Mouse (Mus musculus) E14TG2a.4 (cell line): Measurements from ENCODE around the gene Gtf3c2.
A peak's percentile ranks its signal among the peaks of the same experiment; 100 is the strongest.

Source experiments
- H3K27me3 ChIP-seq: 2 replicates; pipeline ENCODE4 v1.6.1; 2014; ENCODE audit warnings: low read length, control low read depth; ENCODE audit not compliant: insufficient read depth
- H3K36me3 ChIP-seq: 2 replicates; pipeline ENCODE4 v1.6.1; 2014; ENCODE audit warnings: low read length, control low read depth; ENCODE audit not compliant: insufficient read depth
- H3K4me1 ChIP-seq: replicated peaks from 2 replicates; pipeline ENCODE4 v1.6.1; 2014; ENCODE audit warnings: low read depth, low read length, control low read depth
- H3K4me3 ChIP-seq: replicated peaks from 2 replicates; pipeline ENCODE4 v1.5.1; 2014; ENCODE audit warnings: mild to moderate bottlenecking, low read length
- H3K9me3 ChIP-seq: 2 replicates; pipeline ENCODE4 v1.6.1; 2014; ENCODE audit warnings: low read length, control low read depth
- CTCF ChIP-seq: conservative IDR thresholded peaks from 2 replicates; pipeline ENCODE4 v1.5.1; 2014; ENCODE audit warnings: low read length
- NANOG ChIP-seq: IDR thresholded peaks from 2 replicates; pipeline ENCODE4 v1.6.1; 2014; ENCODE audit warnings: borderline replicate concordance, low read length, mixed read lengths
- POU5F1 ChIP-seq: IDR thresholded peaks from 2 replicates; pipeline ENCODE4 v1.6.1; 2014; ENCODE audit warnings: low read length, borderline replicate concordance

Gene Gtf3c2

GRCm38 (mm10) chr5:31138968-31139425, 40.9 kb downstream of the Gtf3c2 start:
- Histone ChIP-seq H3K4me3 (peak overlapping the region; percentile 81), H3K4me1 (peaks cover 34% of the 10 kb centered on the region)

GRCm38 (mm10) chr5:31138241-31138967, 41.5 kb downstream of the Gtf3c2 start, which contains the start of gene Ucn:
Gene Ucn, minus strand, starts transcription at chr5:31138829.
- Histone ChIP-seq H3K36me3 (peaks cover 10% of the 10 kb centered on the region), H3K4me3 (peak within 1 kb of the TSS; percentile 81), H3K27me3 (peaks cover 61% of the 10 kb centered on the region), H3K4me1 (peaks cover 34% of the 10 kb centered on the region), H3K9me3 (no peaks in the 10 kb centered on the region)
- TF ChIP-seq CTCF (no peak), NANOG (no peak), POU5F1 (no peak)

More at GRCm38 (mm10) chr5:31138968-31139425, 40.9 kb downstream of the Gtf3c2 start:
- TF ChIP-seq CTCF (no peak), POU5F1 (no peak), NANOG (no peak)
- Histone ChIP-seq H3K36me3 (peaks cover 13% of the 10 kb centered on the region), H3K9me3 (no peaks in the 10 kb centered on the region), H3K27me3 (peaks cover 57% of the 10 kb centered on the region)

GRCm38 (mm10) chr5:31137658-31138057, 42.3 kb downstream of the Gtf3c2 start:
- no peak for TF ChIP-seq POU5F1
- no peak for TF ChIP-seq NANOG
- TF ChIP-seq CTCF = no peak
- peak overlapping the region; percentile 81 for H3K4me3 ChIP-seq
- H3K27me3 ChIP-seq = peaks cover 61% of the 10 kb centered on the region
- no peaks in the 10 kb centered on the region for H3K9me3 ChIP-seq
- peaks cover 8% of the 10 kb centered on the region for H3K36me3 ChIP-seq
- H3K4me1 ChIP-seq = peaks cover 34% of the 10 kb centered on the region

- Histone ChIP-seq H3K9me3 (no peaks in the 10 kb centered on the region), H3K36me3 (peaks cover 8% of the 10 kb centered on the region), H3K27me3 (peaks cover 65% of the 10 kb centered on the region), H3K4me1 (peaks cover 34% of the 10 kb centered on the region), H3K4me3 (peak overlapping the region; percentile 81)
- TF ChIP-seq NANOG (no peak), CTCF (no peak), POU5F1 (no peak)
These were observed 43.1 kb downstream of the Gtf3c2 start for GRCm38 (mm10) chr5:31136730-31137424.

GRCm38 (mm10) chr5:31126050-31126449, 53.9 kb downstream of the Gtf3c2 start:
- H3K27me3 ChIP-seq = peaks cover 13% of the 10 kb centered on the region
- peaks cover 9% of the 10 kb centered on the region for H3K4me1 ChIP-seq
- TF ChIP-seq CTCF = peak; percentile 83
- no peak for TF ChIP-seq NANOG
- H3K4me3 ChIP-seq = no peak overlapping the region
- H3K36me3 ChIP-seq = no peaks in the 10 kb centered on the region
- no peaks in the 10 kb centered on the region for H3K9me3 ChIP-seq

- H3K36me3 ChIP-seq = no peaks in the 10 kb centered on the region
- H3K9me3 ChIP-seq = no peaks in the 10 kb centered on the region
- H3K4me1 ChIP-seq = peaks cover 17% of the 10 kb centered on the region
- TF ChIP-seq NANOG (no peak), CTCF (no peak), POU5F1 (no peak)
- peaks cover under 1% of the 10 kb centered on the region; the same call in 1 of the 2 replicates for H3K27me3 ChIP-seq
- no peak overlapping the region for H3K4me3 ChIP-seq
These were observed 56.5 kb downstream of the Gtf3c2 start for GRCm38 (mm10) chr5:31123481-31123880.

GRCm38 (mm10) chr5:31121111-31121510, 58.8 kb downstream of the Gtf3c2 start:
- TF ChIP-seq POU5F1 (no peak), NANOG (no peak), CTCF (no peak)
- no peaks in the 10 kb centered on the region for H3K9me3 ChIP-seq
- 0 out of 2 replicates have a peak, but pooled peaks cover 5% of the 10 kb centered on the region for H3K27me3 ChIP-seq
- no peak overlapping the region for H3K4me3 ChIP-seq
- no peaks in the 10 kb centered on the region for H3K36me3 ChIP-seq
- H3K4me1 ChIP-seq = peaks cover 35% of the 10 kb centered on the region

GRCm38 (mm10) chr5:31116912-31117311, 63.0 kb downstream of the Gtf3c2 start:
- Histone ChIP-seq H3K36me3 (no peaks in the 10 kb centered on the region), H3K9me3 (peaks cover 3% of the 10 kb centered on the region; the same call in 1 of the 2 replicates), H3K27me3 (0 out of 2 replicates have a peak, but pooled peaks cover 5% of the 10 kb centered on the region), H3K4me3 (peak overlapping the region; percentile 69), H3K4me1 (peaks cover 27% of the 10 kb centered on the region)
- TF ChIP-seq CTCF = no peak
- no peak for TF ChIP-seq NANOG
- no peak for TF ChIP-seq POU5F1
